Mouse (Mus musculus) ES-Bruce4 (cell line): Measurements from ENCODE around the gene Plekhh2.

ENCODE experiments used
- CTCF ChIP-seq: IDR thresholded peaks from one replicate; pipeline ENCODE4 v1.8.1; 2011; ENCODE audit warnings: low read depth, low read length
- POLR2A ChIP-seq: IDR thresholded peaks from one replicate; pipeline ENCODE4 v1.8.1; 2011; ENCODE audit warnings: low read length; ENCODE audit not compliant: insufficient read depth

DNA sequence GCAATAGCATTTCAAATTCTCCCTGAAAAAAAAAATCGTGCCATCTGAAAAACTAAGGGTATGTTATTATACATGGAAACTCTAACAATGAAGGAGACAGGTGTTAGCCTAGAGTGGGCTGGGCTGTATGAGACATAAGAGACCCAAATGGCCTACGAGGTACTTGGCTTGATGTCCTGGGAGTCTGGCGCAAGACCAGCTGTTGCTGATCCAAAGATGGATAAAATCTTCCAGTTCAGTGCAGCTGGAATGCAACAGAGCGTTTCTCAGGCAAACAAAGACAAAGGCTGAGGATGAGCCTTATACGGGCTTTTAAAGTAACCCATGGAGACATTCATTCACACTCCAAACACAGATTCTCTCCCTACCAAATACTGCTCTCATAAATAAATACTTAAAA is 13.1 kb upstream of the Plekhh2 start:
- TF ChIP-seq CTCF (no peak), POLR2A (no peak)
